Mouse (Mus musculus) cortical plate, adult 2 months (tissue): ENCODE results near the gene Aldh2.

Experiments used
- CTCF ChIP-seq: fragments of 200-500 bp; IDR thresholded peaks from 2 replicates; pipeline ENCODE4 v1.5.1; 2011; ENCODE audit warnings: mild to moderate bottlenecking, control low read depth, low read length; ENCODE audit not compliant: insufficient read depth; ENCODE audit errors: extremely low read depth
- POLR2A ChIP-seq: fragments of 200-500 bp; IDR thresholded peaks from 2 replicates; pipeline ENCODE4 v1.6.1; 2011; ENCODE audit warnings: mild to moderate bottlenecking, low read length, control low read depth; ENCODE audit not compliant: insufficient read depth; ENCODE audit errors: extremely low read depth

- TF ChIP-seq CTCF = no peak
- TF ChIP-seq POLR2A = no peak
These were observed 27.5 kb upstream of the Aldh2 start for GRCm38 (mm10) chr5:121621102-121621501.
